ENCODE assay signal across 1 mouse cellular context in genomic region chr9:21368131-21368584, GRCm38 (mm10).
A peak's percentile ranks its signal among the peaks of the same experiment; 100 is the strongest.
TF ChIP-seq lines count a peak whose summit lies in the region.

No protein-coding gene starts in this region.

TF ChIP-seq in CH12.LX, 34 proteins besides CTCF, POLR2A, EP300 and RAD21 (continued from another document):
- TF ChIP-seq CHD1 (IDR thresholded peaks at IDR 0.05; ENCODE audit: low read depth, low read length), result no peak
- TF ChIP-seq ETS1 (conservative IDR thresholded peaks at IDR 0.05; ENCODE audit: low read depth, low read length), result no peak
- TF ChIP-seq KAT2A (IDR thresholded peaks at IDR 0.05; ENCODE audit: insufficient replicate concordance, low read length), result 0 out of 2 replicates have a peak, but pooled peaks have one; percentile 12
- peak; percentile 87 for TF ChIP-seq MAX (IDR thresholded peaks at IDR 0.05; ENCODE audit: low read length)
- no peak for TF ChIP-seq ZC3H11A (IDR thresholded peaks at IDR 0.05; ENCODE audit: low read depth, low read length)
- 0 out of 2 replicates have a peak, but pooled peaks have one; percentile 43 for TF ChIP-seq NELFE (IDR thresholded peaks at IDR 0.05; ENCODE audit: low read depth, low read length)
- no peak for TF ChIP-seq SMC3 (IDR thresholded peaks at IDR 0.05; ENCODE audit: low read depth, low read length)
- TF ChIP-seq MYC (IDR thresholded peaks at IDR 0.05; ENCODE audit: low read depth, low read length), result peak; percentile 79
- TF ChIP-seq ZNF384 (IDR thresholded peaks at IDR 0.05; ENCODE audit: low read depth, low read length), result no peak; the same call in 1 of the 2 replicates
- TF ChIP-seq SIN3A (IDR thresholded peaks at IDR 0.05; ENCODE audit: low read length), result peak; percentile 65; the same call in 1 of the 2 replicates
- TF ChIP-seq RCOR1 (conservative IDR thresholded peaks at IDR 0.05; ENCODE audit: low read depth, low read length), result no peak; the same call in 1 of the 2 replicates
- no peak for TF ChIP-seq ZKSCAN1 (IDR thresholded peaks at IDR 0.05; ENCODE audit: borderline replicate concordance, low read depth, low read length)
- no peak for TF ChIP-seq POLR2AphosphoS2 (IDR thresholded peaks at IDR 0.05; ENCODE audit: low read depth, low read length)
